Mouse (Mus musculus) lung, postnatal 25 days (tissue): ENCODE measurements around the gene Rnf11.

ENCODE experiments used
- DNase-seq: peaks from one replicate; pipeline ENCODE4 v3.0.0; 2022; ENCODE audit warnings: low spot score

Rnf11 gene

DNA sequence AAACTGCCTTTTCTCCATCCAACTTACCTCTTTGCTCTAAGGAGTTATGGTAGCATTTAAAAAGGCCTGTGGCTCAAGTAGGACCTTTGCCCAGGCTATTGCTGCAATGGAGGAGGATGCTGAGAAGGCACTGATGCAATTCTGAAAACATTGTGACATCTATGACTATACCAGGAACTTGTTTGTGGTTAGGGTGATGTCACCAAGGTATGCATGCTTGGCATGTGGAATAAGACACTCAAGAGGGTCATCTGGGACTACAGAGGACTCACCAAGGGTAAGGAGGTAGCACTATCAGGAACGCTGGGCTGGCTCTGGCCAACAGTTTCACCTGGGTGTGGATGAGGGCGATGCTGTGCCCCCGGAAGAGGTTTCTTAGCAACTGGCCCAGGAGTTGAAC, at the start of gene Rnf11:
Gene Rnf11 (minus strand): TSS at position 108 of the 400 bp plus-strand sequence.
- DNase-seq: peak; percentile 56

GRCm38 (mm10) chr4:109531111-109531510, 46.6 kb upstream of the Rnf11 start, which contains the start of gene 4930522H14Rik:
Gene 4930522H14Rik, minus strand, starts transcription at chr4:109531297.
- DNase-seq: no peak

DNA sequence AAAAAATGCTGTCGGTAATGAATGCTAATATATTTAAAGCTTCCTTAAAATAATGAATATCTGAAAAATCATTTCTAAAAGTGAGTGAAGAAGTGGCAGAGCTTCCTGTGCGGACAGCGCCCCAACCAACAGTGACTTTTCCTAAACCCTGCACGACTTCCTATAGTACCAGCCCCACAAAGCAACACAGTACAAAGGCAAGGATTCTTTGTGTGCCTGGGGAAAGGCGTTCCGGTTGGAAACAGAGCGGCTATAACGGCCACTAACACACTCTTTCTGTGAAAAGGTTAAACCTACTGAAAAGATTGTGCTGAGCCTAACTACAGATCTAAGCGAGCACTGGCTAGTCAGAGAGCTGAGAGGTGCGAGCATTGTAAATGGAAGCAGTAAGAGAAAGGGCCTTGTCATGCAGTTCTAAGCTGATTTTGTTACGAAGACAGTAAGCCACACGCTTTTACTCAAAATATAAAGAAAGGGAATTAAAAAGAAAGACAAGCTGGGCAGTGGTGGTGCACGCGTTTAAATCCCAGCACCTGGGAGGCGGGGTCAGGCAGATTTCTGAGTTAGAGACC, 45.8 kb upstream of the Rnf11 start:
- no peak for DNase-seq

DNA sequence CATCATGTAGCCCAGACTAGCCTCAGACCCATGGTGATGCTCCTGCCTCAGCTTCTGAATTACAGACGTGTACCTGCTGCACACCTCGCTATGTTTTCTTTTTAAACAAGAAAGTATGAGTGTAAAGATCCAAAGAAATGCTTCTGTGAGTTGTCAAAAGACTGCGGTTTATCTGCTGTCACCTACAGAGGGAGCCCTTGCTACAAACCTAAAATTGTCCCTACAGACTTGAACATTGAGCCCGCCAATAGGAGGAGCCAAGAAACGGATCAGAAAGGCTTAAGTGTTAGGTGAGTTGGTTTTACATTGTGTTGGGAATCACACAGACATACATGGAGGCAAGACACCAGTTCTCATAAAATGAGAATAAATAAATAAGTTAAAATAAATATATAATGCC, 20.4 kb upstream of the Rnf11 start:
- DNase-seq: peak; percentile 80

- no peak for DNase-seq
Measured at GRCm38 (mm10) chr4:109498476-109498875, 13.9 kb upstream of the Rnf11 start.

- no peak for DNase-seq
Measured at GRCm38 (mm10) chr4:109493581-109493980, 9.1 kb upstream of the Rnf11 start.

- no peak for DNase-seq
Measured at GRCm38 (mm10) chr4:109488812-109489211, 4.3 kb upstream of the Rnf11 start.

DNA sequence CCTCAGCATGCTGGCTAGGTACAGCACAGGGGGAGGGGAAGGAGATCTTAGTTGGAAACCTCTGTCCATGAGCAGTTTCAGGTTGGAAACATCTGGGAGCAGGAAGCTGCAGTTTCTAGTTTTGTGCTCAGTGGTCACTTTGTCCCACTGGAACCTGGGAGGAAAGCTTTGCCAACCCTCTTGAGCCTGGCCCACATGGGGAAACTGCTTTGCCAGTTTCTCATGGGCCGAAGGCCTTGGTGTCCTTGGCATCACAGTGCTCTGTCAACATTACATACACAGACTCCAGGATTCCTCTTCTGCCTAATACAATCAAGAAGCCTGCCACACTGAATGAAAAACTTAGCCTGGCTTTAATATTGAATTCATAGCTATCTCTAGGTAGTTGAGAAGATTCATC, 1.8 kb downstream of the Rnf11 start:
- no peak for DNase-seq

DNA sequence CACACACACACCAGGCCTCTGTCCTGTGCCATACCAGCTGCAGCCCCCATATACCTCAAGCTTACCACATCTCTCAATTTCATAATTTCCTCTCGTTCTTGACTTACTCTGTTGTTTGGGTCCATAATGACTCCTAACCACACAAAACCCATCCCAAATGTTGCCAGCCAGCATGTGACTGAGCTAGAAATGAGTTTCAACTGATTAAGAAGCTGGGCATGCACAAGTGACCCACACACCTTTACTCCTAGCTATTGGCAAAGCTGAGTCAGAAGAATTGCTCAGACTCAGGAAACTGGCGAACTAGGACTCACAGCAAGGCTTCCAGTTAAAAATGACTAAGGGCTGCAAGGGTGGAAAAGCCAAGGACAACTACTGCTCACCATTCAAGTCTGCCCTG, 3.1 kb downstream of the Rnf11 start:
- no peak for DNase-seq

- no peak for DNase-seq
Measured at GRCm38 (mm10) chr4:109477454-109477853, 7.1 kb downstream of the Rnf11 start.

DNA sequence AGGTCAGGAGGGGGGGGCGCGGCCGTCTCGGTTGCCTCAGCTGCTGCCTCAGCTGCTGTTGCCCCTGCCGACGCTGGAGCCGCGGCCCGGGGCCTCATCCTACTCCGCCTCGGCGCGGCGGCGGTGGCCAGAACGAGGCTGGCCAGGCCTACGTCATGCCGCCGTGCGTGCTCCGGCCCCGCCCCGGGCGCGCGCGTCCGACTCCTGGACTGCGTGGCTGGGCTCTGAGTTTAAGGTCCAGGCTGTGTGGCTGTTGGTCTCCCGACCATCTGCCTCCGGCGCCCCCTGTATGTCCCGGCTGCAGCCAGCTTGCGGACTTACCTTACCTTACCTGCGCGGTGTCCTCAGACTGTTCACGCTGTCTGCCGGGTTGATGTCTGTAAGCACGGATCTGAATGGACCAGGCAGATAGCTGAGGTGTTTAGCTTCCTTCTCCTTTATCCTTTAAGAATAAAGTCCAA, 7.9 kb downstream of the Rnf11 start:
- DNase-seq: peak; percentile 90

- peak; percentile 29 for DNase-seq
Measured at GRCm38 (mm10) chr4:109475577-109476553, 8.7 kb downstream of the Rnf11 start.

GRCm38 (mm10) chr4:109475078-109475477, 9.4 kb downstream of the Rnf11 start:
- no peak for DNase-seq

DNA sequence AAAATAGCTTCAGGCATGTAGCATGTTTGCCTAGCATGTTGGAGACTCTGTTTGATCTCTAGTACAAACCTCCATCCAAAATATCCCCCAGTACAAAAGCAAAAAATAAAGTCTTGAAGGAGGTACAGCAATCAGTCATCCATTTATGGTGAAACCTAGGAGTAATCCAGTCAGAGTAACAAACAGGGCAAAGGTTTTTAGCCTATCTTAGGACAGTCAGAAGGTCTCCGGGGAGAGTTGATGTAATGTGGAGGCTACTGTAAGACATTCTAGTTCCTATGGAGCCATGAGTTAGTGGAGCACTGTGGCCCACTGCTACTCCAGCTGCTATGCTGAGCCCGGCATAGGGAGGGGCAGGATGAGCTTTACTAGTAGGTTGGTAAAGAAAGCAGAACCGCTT, 12.0 kb downstream of the Rnf11 start:
- no peak for DNase-seq

- no peak for DNase-seq
Measured at GRCm38 (mm10) chr4:109471606-109472005, 12.9 kb downstream of the Rnf11 start.

DNA sequence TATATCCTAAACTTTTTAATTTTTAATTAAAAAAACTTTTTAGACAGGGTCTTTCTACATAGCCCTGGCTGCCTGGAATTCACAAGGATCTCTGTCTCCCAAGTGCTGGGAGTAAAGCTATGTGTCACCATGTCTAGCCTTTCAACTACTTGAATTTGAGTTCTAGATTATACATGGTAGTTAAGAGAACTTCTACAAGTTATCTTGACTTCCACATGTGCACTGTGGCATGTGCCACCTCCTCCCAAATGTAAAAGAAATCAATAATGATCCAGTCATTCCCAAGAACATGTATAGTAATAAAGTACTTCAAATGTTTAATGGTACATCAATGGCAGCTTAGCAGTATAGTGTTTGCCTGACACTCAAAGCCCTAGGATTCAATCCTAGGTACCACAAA, 16.8 kb downstream of the Rnf11 start:
- DNase-seq: no peak

DNA sequence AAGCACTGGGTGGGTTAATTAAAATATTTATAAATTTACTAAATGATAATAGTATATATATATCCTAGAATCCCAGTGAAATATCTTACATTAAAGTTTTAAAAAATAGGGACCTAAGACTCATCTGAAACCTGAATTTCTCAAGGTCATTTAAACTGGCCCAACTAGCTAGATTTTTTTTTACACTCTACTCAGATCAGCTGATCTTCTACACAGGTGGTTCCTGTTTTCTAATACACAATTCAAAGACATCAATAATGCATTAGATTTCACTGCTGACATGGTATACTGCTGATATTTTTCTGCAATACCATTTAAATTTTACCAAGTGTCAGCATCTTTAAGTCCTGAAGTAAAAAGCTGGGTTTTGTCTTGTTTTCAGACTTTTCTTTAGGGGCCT, 20.6 kb downstream of the Rnf11 start:
- no peak for DNase-seq

- peak; percentile 71 for DNase-seq
Measured at GRCm38 (mm10) chr4:109460421-109461179, 23.9 kb downstream of the Rnf11 start.

- DNase-seq: no peak
Measured at GRCm38 (mm10) chr4:109456821-109457220, 27.7 kb downstream of the Rnf11 start.

- no peak for DNase-seq
Measured at GRCm38 (mm10) chr4:109448531-109448930, 36.0 kb downstream of the Rnf11 start.

DNA sequence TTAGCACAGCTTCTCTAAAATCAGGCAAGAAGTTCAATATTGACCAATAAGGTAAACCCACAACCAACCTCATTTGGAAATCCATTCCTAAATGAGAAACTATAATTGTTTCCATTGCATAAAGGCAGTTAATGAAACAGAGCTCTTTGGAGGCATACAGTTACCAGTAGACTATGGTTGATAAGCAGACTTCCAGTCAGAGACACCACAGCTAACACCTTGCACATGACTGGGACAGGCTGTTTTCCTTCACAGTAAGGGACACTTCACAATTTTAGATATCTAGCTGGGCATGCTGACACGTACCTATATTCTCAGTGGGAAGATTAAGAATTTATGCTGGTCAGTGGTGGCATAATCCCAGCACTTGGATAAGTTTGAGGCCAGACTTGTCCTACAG, 38.6 kb downstream of the Rnf11 start:
- DNase-seq: no peak

GRCm38 (mm10) chr4:109445397-109445796, 39.1 kb downstream of the Rnf11 start:
- DNase-seq: no peak
